14 mouse cellular contexts compared by ENCODE assay signal in the genomic region with DNA sequence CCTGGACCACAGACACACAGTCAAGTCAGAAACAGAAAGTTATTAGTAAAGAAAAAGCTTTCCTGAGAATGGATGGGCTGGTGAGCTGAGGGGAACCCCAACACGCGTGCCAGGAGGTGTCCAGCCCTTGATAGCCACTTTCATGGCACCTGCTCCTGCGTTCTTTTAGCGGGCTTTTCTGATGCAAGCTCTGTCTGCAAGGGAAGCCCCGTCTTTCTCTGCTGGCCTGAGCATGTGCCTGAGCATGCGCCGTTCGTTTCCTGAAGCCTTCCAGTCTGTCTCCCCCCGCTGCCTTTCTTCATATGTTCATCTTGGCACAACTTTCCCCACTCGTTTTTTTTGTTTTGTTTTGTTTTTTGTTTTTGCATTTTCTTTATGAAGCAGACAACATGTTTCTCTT. TPM values are rescaled to one million over a fixed set of nuclear protein-coding genes. Genes with fewer than 3 reads are reported as not detected.
DNase-seq lines count a peak whose midpoint lies in the region; ATAC-seq lines count a peak whose summit lies in the region.
"Had no signal": no experiment of that assay in that cellular context is flagged by ENCODE, and none has a peak within 500 bp of the region (broad histone marks: within the 10 kb centered on the region; RNA-seq: fewer than 3 reads in every experiment).

No protein-coding gene starts in this region.

- H3K4me1 ChIP-seq in midbrain, embryonic 11.5 days (ENCODE audit: control insufficient read depth, insufficient read depth, low read length) = peaks cover 40% of the 10 kb centered on the region
- peaks cover 35% of the 10 kb centered on the region for H3K4me1 ChIP-seq in midbrain, embryonic 15.5 days

- H3K27ac ChIP-seq in midbrain, embryonic 11.5 days (ENCODE audit: low read depth, low read length) = peak overlapping the region; percentile 32; the same call in 1 of the 2 replicates
- no peak overlapping the region for H3K27ac ChIP-seq in midbrain, embryonic 15.5 days
- H3K27ac ChIP-seq: limb, embryonic 15.5 days had no signal

- peak overlapping the region; percentile 20; the same call in 1 of the 2 replicates for H3K9ac ChIP-seq in midbrain, embryonic 11.5 days (ENCODE audit: low read length)
- H3K9ac ChIP-seq in midbrain, embryonic 15.5 days = no peak overlapping the region
- H3K9ac ChIP-seq: limb, embryonic 15.5 days had no signal

- H3K4me3 ChIP-seq in midbrain, embryonic 11.5 days (ENCODE audit: low read depth, low read length) = no peak overlapping the region
- H3K4me3 ChIP-seq in midbrain, embryonic 15.5 days = no peak overlapping the region
- H3K4me3 ChIP-seq: limb, embryonic 15.5 days had no signal

- WGBS in midbrain, embryonic 11.5 days = 72% methylated on average over 10 of the region's 10 CpGs
- WGBS in midbrain, embryonic 15.5 days = 62% methylated on average over 10 of the region's 10 CpGs

- no peak for DNase-seq in frontal cortex, postnatal 14 days (ENCODE audit: low spot score in 2 of 2)
- DNase-seq in midbrain, embryonic 11.5 days (ENCODE audit: low spot score, missing footprints) = no peak
- DNase-seq in cerebellum, adult 9-11 months = peak; percentile 71
- peak; percentile 50 for DNase-seq in layer of hippocampus, adult 9-11 months
- DNase-seq in kidney, postnatal 14 days = no peak
- DNase-seq in adrenal gland, postnatal 25 days = no peak
- DNase-seq: heart, postnatal 10 days; kidney, adult 11 months; lung, postnatal 10 days had no signal

- ATAC-seq in frontal cortex, adult (ENCODE audit: low TSS enrichment) = peak; percentile 89
- ATAC-seq in midbrain, embryonic 11.5 days (ENCODE audit: low FRiP score) = no peak
- no peak for ATAC-seq in midbrain, embryonic 15.5 days (replicated peaks)

- H3K4me2 ChIP-seq in midbrain, embryonic 11.5 days = no peak overlapping the region
- H3K4me2 ChIP-seq in midbrain, embryonic 15.5 days = no peak overlapping the region
- H3K4me2 ChIP-seq: limb, embryonic 15.5 days had no signal

- H3K36me3 ChIP-seq in midbrain, embryonic 11.5 days (ENCODE audit: control insufficient read depth, insufficient read depth, low read length) = no peaks in the 10 kb centered on the region
- H3K36me3 ChIP-seq in midbrain, embryonic 15.5 days (replicated peaks) = no peaks in the 10 kb centered on the region
- H3K36me3 ChIP-seq: G1E; limb, embryonic 15.5 days had no signal

- no peaks in the 10 kb centered on the region for H3K27me3 ChIP-seq in midbrain, embryonic 11.5 days (ENCODE audit: control insufficient read depth, insufficient read depth, low read length)
- H3K27me3 ChIP-seq in midbrain, embryonic 15.5 days (replicated peaks) = no peaks in the 10 kb centered on the region
- H3K27me3 ChIP-seq: limb, embryonic 15.5 days had no signal

- no peaks in the 10 kb centered on the region for H3K9me3 ChIP-seq in midbrain, embryonic 11.5 days (ENCODE audit: control insufficient read depth, low read length)
- no peaks in the 10 kb centered on the region for H3K9me3 ChIP-seq in midbrain, embryonic 15.5 days
- H3K9me3 ChIP-seq: G1E; limb, embryonic 15.5 days had no signal

RNA-seq across cellular contexts. Expression of a gene that starts 9.7 kb away (rescaled TPM):
- 5.8 and 6.6 TPM in 2 replicates for polyA plus RNA-seq in midbrain, embryonic 11.5 days (2014; fragmentation: Nextera tagmentation; extraction: Ambion mirVana)
- 8.0 and 8.6 TPM in 2 replicates for polyA plus RNA-seq in midbrain, embryonic 15.5 days (2015; fragmentation: Nextera tagmentation; extraction: Ambion mirVana)
- total RNA-seq in adrenal gland, postnatal 25 days (2021) = not detected in 2 replicates
- total RNA-seq: G1E; granulocyte monocyte progenitor cell, adult 5-6 weeks had no signal
- polyA plus RNA-seq: G1E had no signal

RNA-seq across cellular contexts. Expression of a gene that starts 10.5 kb away (rescaled TPM):
- 11.3 and 11.8 TPM in 2 replicates for polyA plus RNA-seq in midbrain, embryonic 11.5 days (2014; fragmentation: Nextera tagmentation; extraction: Ambion mirVana)
- 18.1 and 18.9 TPM in 2 replicates for polyA plus RNA-seq in midbrain, embryonic 15.5 days (2015; fragmentation: Nextera tagmentation; extraction: Ambion mirVana)
- total RNA-seq in adrenal gland, postnatal 25 days (2021) = 5.0 and 5.7 TPM in 2 replicates
- polyA plus RNA-seq: G1E had no signal

Comparison
In these comparisons a context has a peak if more than half of its experiments do, and no peak if none do; other contexts are left out.
1. DNase-seq: peak in cerebellum, adult 9-11 months (single experiment) and layer of hippocampus, adult 9-11 months (single experiment); none in frontal cortex, postnatal 14 days (0 of 2), midbrain, embryonic 11.5 days (single experiment), kidney, postnatal 14 days (single experiment) and adrenal gland, postnatal 25 days (single experiment).